Mouse (Mus musculus): ENCODE results near the gene Gsta3. TPM values are rescaled to one million over a fixed set of nuclear protein-coding genes. Genes with fewer than 3 reads are reported as not detected.
"Not testable (repeated sequence)": the region's sequence is repeated elsewhere in the genome, so short reads cannot be mapped to it uniquely, and the experiment has no call there.

Gsta3 gene
- total RNA-seq (2021), result 1 to 10 TPM; 2.9 to 7.6 TPM
- long read RNA-seq, experiment 1, partial matches to known transcripts, result 0 of 2 reads
- long read RNA-seq, experiment 1, other reads (novel, unspliced or antisense), result 1 of 2 reads
- long read RNA-seq, experiment 2, partial matches to known transcripts, result 0 of 3 reads
- long read RNA-seq, experiment 2, other reads (novel, unspliced or antisense), result 0 of 3 reads

- no peak for DNase-seq
- intact Hi-C loops (cut with DNase I), result no loop called here
Observed at GRCm38 (mm10) chr1:21239911-21240898, at the start of gene Gsta3. Gsta3 (plus strand) TSS chr1:21240589.

GRCm38 (mm10) chr1:21206241-21206640 lies 34.1 kb upstream of the Gsta3 start:
- intact Hi-C loops (cut with DNase I), result loop anchor here (5.0 kb wide), 1 partner anchor 71 kb away; no protein-coding TSS in a partner anchor
- no peak for DNase-seq

GRCm38 (mm10) chr1:21213537-21213936 lies 26.9 kb upstream of the Gsta3 start:
- DNase-seq; intact Hi-C loops (cut with DNase I): not testable (repeated sequence)

GRCm38 (mm10) chr1:21213991-21214692 lies 26.2 kb upstream of the Gsta3 start:
- DNase-seq; intact Hi-C loops (cut with DNase I): not testable (repeated sequence)

GRCm38 (mm10) chr1:21218489-21218919 lies 21.9 kb upstream of the Gsta3 start, which contains the start of gene Tmem14a:
Tmem14a (plus strand) TSS chr1:21218575.
- intact Hi-C loops (cut with DNase I), result loop anchor here (1.0 to 5.0 kb wide), 4 partner anchors 51 to 1049 kb away; no protein-coding TSS in a partner anchor
- peak; percentile 90 for DNase-seq

- DNase-seq, result no peak
- intact Hi-C loops (cut with DNase I), result no loop called here
Observed at GRCm38 (mm10) chr1:21227756-21228395, 12.5 kb upstream of the Gsta3 start.

GRCm38 (mm10) chr1:21228740-21229722 lies 11.4 kb upstream of the Gsta3 start:
- intact Hi-C loops (cut with DNase I); DNase-seq: not testable (repeated sequence)

- no peak for DNase-seq
- intact Hi-C loops (cut with DNase I), result no loop called here
Observed at GRCm38 (mm10) chr1:21230376-21230775, 10.0 kb upstream of the Gsta3 start.

GRCm38 (mm10) chr1:21231744-21232464 lies 8.5 kb upstream of the Gsta3 start:
- no peak for DNase-seq
- intact Hi-C loops (cut with DNase I), result no loop called here

GRCm38 (mm10) chr1:21232516-21232915 lies 7.9 kb upstream of the Gsta3 start:
- intact Hi-C loops (cut with DNase I), result no loop called here

GRCm38 (mm10) chr1:21235359-21235758 lies 5.0 kb upstream of the Gsta3 start:
- no peak for DNase-seq
- intact Hi-C loops (cut with DNase I), result no loop called here

More at GRCm38 (mm10) chr1:21232516-21232915, 7.9 kb upstream of the Gsta3 start:
- DNase-seq, result no peak

- intact Hi-C loops (cut with DNase I), result no loop called here
- DNase-seq, result no peak
Observed at GRCm38 (mm10) chr1:21241096-21241495, 707 bp downstream of the Gsta3 start.

- no peak for DNase-seq
- intact Hi-C loops (cut with DNase I), result no loop called here
Observed at GRCm38 (mm10) chr1:21244290-21244960, 4.0 kb downstream of the Gsta3 start.

GRCm38 (mm10) chr1:21246136-21246535 lies 5.7 kb downstream of the Gsta3 start:
- DNase-seq, result no peak
- intact Hi-C loops (cut with DNase I), result no loop called here

- intact Hi-C loops (cut with DNase I), result no loop called here
- no peak for DNase-seq
Observed at GRCm38 (mm10) chr1:21247896-21248295, 7.5 kb downstream of the Gsta3 start.

GRCm38 (mm10) chr1:21248560-21249390 lies 8.4 kb downstream of the Gsta3 start:
- no peak for DNase-seq
- intact Hi-C loops (cut with DNase I), result no loop called here

- no peak for DNase-seq
- intact Hi-C loops (cut with DNase I), result no loop called here
Observed at GRCm38 (mm10) chr1:21251661-21252060, 11.3 kb downstream of the Gsta3 start.

All from heart, postnatal 14 days (tissue).